Mouse (Mus musculus) right cerebral cortex, postnatal 25 days (tissue): ENCODE results near the gene Adora3.

Source experiments
- DNase-seq: peaks from one replicate; pipeline ENCODE4 v3.0.0; 2022

The Adora3 gene

DNA sequence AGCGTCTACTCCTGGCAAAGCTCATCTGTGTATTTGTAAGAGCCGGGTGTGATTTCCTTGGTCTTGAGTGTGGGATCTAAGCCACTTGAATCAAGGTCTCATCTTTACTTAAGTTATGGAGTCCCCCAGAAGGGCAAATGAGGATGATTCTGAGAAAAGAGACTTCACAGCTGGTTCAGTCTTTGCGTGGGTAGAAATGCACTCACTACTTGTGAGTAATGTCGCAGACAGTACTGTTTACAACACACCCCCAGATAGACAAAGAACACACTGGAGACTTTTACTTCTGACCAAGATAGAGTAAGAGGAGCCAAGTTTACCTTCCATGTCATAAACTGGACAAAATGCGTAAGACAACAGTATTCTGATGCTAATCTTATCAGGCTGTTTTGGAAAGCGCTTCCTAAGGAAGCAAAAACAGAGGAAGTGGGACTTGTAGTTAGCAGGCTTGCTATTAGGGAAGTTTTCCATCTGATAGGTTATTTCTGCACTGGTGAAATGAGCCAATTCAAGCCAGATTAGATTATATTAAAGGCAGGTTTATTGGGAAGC is 6.7 kb downstream of the Adora3 start:
- no peak for DNase-seq

DNA sequence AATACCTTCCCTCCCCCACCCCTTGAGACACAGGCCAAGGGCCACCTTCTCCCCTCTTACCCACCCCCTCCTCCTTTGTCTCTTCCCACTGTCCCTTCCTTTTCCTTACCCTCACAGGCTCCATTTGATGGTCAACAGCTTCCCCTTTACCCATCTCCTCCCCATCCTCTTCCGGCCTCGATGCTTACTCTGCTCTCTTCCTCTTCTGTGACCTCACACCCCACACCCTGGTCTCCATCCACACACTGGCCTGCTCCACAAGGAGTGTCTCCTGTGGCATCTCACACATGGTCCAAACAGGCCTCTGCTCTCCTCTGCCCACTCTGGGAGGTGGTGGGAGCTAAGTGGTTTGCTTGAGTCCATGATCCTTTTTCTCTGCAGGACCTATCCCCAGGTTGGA is 7.3 kb downstream of the Adora3 start:
- DNase-seq: no peak

DNA sequence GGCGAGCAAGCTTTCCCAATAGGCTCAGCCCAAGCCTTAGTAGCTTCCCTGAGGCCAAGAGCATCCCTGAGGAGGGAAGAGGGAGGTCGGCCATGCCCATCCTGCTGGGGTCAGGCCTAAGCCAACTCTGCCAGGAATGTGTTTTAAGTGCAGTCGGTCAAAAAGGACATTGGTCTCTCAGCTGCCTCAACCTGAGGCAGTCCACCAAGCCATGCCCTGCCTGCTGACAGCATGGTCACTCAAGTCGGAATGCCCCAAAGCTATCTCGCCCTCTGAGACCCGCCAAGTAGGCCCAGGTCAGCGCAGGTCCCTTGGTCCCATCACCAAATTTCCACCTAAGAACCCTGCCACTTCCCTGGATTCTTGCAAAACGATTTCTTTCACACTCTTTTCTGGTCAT is 8.1 kb downstream of the Adora3 start:
- DNase-seq: no peak

DNA sequence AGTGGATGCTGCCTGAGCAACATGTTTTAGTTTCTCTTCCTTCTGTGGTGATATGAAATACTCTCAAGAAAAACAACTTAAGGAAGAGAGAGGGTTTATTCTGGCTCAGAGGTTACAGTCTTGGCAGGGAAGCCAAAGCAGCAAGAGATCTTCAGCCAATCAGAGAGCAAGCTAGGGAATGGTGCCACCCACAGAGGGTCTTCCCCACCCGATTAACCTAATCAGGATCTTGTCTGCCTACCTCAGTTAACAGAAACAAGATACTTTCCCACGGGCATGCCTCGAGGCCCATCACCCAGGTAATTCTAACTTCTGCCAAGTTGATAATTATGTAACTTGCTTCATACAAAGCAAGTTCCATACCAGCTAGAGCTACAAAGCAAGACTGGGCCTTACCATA is 9.8 kb downstream of the Adora3 start:
- no peak for DNase-seq

DNA sequence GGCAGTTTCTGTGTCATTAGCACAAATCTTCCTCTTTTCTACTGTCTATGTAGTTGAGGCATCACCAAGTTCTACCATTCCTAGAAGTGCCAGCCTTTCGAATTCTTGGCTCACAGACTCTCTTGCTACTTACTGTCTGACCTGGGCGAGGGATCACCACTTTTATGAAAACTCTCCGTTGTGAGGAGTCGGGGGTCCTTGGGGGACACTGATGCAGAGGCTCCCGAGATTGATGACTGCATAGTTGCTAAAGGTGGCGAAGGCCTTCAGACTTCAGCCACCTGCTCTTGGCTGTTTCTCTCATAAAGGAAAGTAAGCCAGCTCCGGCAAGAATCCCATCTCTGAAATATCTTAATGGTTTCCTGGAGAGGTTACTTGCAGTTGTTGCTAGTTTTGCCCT is 11.4 kb downstream of the Adora3 start:
- no peak for DNase-seq

DNA sequence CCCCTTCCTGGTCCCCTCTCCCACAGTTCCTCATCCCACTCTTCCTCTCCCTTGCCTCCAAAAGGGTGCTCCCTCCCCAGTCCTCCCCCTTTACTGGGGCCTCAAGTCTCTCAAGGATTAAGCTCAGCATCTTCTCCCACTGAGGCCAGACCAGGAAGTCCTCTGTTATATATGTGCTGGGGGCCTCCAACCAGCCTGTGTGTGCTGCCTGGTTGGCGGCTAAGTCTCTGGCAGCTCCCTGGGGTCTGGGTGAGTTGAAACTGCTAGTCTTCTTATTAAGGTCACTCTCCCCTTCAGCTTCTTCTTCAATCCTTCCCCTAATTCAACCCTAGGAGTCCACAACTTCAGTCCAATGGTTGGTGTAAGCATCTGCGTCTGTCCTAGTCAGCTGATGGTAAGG is 12.5 kb downstream of the Adora3 start:
- DNase-seq: no peak

DNA sequence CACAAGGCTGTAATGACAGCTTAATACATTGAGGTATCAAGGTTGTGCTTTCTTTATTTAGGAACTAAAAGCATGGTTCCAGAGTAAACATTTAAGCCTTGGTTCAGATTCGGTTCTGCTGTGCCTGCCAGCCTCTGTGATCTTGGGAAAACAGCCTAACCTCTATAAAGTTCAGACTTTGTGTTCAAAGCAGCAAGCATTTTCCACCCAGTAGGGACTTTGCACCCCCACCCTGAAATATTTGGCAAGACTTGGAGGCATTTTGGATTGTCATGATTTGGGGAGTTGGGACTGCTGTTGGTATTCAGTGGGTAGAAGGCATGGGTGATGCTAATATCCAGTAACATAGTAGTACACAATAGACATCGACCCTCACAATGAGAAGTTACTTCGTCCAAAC is 18.3 kb downstream of the Adora3 start:
- no peak for DNase-seq

DNA sequence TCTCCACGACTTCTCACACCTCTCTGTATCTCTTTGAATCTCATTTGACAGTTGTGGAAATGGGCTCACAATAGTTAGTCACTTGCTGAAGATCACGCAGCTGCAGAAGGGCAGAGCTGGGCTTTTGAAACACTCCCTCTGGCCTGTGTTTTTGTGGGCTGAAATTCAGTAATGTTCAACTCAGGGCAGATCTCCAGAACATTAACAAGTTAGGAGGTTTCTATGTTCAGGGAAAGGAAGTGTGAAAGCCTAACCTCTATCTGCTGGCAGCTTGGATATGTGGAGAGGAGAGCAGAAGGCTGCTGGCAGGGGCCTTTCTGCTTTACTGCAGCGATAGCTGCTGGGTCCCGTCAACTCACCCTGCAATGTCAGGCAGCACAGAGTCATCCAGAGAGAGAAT is 19.6 kb downstream of the Adora3 start:
- DNase-seq: no peak

DNA sequence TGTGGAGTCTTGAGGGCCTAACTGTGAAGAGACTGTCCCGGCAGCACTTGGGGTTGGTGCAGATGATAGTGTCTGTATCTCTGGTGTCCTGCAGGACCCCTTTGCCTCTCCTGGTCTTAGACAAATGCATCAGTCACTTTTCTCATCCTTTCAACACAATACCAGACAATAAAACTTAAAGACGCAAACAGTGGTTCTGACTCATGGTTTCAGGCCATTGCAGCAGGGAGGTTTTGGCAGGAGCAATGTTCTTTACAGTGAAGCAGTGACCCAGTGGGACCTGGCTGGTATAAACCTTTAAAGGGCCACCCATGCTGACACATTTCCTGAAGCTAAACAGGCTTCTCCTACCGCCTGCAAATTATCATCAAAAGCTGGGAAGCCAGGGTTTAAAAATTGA is 20.5 kb downstream of the Adora3 start:
- no peak for DNase-seq

DNA sequence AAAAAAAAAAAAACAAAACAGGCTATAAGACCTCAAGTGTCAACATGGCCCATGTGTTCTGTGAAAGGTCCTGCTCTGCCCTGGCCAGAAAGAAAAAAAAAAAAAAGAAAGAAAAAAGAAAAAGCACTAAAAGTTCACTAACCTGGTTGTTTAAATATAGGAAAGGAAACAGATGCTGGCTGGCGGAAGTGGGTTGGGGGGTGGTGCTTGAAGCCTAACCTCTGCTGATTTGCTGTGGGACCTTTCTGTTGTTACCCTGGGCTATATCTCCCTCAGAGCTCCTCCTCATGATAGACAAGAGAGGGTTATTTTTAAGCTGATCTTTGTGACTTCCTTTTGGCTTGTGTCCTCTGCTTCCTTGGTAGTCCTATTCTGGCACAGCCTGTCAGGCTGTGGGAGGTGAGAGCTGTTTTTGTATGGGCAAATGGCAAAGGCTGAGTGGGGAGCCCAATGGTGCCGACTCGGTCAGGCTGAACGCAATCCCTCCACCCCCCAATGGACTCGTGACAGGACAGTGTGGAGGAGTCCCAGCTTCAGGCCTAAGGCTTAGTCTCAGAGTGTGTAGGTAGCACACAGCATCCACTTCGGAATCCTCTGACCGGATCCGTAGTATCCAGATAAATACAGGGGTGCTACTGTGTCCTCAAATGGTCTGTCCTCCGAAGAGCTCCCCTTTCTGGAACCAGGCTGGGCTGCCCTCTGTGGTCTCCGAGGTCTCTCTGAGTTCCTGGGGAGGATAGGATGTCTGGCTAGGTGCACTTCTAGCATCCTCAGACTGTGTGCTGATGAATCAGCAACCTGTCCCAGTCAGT is 21.3 kb downstream of the Adora3 start:
- DNase-seq: no peak

DNA sequence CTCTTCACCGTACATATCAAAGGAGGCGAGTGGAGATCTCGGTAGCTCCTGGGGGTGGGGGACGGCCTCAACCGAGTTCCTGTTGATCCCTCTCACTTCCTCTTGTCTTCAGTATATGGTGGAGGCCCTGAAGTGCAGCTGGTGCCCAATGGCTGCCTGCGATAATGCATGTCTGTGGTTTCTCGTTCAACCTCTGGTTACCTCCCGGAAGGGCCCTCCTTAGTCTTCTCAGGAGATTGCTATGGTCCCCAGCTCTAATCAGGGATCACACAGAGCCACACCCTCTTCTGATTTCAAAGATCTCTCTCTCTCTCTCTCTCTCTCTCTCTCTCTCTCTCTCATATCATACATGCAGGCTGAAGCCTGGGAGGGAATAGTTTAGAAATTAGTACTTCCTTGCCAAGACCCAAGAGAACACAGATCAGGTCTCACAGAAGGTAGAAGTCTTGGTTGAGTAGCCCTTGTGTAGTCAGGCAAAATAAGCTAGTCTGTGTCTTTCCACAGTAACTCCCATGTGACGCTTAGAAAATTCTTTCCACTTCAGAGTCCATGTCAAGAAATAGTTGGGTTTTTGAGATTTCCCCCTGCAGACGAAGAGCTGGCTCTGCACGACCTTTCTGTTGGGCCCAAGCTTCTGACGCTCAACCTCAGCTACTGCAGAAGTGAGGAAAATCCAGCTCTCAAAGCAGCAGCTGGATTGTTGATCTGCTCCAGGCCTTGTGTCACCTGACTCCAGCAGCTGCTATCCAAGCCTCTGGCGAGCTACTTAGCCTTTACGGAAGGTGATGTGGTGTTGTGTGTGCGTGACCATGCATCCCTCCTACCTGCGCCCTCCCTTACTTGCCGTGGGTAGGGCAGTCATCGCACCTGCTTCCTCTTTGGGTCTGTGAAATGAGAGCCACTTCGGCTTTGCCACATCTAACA is 22.2 kb downstream of the Adora3 start:
- no peak for DNase-seq

DNA sequence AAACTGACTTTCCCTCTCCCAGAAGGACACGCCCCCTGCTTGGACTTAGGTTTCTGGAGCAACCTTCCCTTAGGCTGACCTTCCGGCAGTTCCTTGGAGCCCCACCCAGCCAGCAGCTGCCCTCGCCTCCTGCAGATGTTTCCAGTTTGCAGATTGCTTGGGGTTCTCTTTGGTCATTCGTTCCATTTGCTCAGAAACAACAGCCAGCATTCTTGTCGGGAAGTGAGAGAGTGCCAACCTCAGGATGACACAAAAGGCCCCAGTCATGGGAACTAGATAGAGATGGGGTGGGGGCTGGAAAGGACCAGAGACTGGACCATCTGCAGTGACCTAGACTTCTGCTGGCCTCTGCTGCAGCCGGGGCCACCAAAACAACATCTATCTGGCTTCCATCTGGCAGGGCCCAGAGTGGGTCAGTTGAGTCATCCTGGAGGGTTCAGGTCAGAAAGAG is 23.3 kb downstream of the Adora3 start:
- no peak for DNase-seq

DNA sequence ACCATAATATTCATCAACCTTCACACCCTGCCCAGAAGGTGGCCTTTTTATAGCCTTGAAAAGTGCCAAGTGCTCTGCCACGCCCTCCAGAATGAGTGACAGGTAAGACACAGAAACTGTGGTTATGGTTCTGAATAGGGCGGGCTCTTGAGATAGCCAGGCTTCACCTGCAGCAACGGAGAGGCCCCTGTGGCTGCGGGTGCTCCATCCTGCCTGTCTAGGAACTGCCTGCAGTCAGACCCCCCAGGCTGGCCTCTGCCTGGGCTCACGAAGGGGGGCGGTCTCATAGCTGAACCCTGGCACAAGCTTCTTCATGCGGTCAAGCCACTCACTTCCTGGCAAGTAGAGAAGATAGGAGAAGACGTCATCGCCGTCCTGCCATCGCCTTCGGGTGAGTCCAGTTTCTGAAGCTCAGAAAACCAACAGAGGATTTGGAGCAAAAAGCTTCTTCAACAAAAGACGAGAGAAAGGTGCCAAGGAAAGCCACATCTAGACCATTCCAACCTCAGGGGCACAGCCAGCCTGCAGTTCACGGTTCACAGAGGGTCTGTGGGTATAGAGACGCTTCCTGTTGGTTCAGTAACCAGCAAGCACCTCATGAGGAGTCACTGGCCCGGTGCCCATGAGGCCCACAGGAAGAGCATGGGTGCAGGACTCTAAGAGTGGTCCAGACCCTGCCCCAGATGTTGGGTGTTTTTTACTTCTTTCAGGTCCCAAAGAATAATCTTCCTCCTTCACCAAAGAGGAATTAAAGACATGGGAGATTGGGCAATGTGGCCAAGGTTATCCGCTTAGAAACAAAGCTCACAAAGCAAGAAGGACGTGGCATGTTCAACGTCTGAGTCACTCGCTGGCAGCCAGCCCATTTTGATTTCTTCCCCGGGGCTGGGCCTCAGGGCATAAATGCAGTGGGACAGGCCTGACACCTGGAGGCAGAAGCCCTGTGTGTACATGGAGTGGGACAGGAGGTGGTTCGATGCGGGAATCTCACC is 24.2 kb downstream of the Adora3 start:
- DNase-seq: peak; percentile 38

DNA sequence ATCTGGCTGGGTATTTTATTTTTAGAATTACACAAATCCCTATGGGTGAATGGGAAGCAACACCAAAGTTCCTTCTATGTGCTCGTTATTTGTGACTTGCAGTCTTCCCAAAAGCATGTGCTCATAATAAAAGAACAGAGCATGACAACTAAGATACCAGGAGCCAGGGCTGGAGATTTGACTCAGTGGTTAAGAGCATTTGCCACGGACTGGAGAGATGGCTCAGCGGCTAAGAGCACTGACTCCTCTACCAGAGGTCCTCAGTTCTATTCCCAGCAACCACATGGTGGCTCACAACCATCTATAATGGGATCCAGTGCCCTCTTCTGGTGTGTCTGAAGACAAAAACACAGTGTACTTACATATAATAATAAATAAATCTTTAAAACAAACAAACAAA is 26.2 kb downstream of the Adora3 start:
- no peak for DNase-seq

DNA sequence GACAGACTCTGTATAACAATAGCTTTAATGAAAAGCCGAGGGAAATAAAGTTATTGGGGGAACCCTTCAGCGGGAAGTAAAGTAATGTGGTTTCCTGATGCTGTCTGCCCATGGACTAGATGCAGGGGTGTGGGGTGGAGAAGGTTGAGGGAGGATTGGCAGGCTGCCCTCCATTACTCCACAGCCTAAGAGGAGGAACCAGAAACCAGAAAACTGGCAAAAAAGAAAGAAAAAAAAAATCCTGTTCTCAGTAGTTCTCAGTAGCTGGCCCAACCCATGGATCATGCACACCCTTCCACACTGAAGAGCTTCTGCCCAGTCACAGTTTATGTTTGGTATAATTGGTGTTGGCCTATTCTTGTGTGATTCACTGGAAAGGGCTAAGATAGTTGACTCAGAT is 27.7 kb downstream of the Adora3 start:
- no peak for DNase-seq

DNA sequence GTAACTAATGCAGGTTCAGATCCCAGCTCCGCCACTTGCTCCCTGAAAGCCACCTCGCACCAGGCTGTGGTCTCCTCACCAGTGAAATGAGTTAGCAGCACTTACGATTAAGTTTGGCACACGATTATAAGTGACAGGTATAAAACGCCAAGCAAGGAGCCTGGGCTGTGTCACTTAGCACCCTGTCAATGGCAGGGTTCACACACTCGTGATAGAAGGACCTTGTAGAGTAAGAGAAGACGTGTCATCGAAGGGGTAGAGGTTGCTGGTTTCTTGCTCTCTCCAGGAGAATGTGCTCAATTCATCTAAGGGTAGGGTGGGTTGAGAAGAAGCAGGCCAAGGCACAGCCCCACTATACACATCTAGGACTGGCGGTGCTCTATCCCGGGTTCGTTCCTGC is 28.2 kb downstream of the Adora3 start:
- no peak for DNase-seq

DNA sequence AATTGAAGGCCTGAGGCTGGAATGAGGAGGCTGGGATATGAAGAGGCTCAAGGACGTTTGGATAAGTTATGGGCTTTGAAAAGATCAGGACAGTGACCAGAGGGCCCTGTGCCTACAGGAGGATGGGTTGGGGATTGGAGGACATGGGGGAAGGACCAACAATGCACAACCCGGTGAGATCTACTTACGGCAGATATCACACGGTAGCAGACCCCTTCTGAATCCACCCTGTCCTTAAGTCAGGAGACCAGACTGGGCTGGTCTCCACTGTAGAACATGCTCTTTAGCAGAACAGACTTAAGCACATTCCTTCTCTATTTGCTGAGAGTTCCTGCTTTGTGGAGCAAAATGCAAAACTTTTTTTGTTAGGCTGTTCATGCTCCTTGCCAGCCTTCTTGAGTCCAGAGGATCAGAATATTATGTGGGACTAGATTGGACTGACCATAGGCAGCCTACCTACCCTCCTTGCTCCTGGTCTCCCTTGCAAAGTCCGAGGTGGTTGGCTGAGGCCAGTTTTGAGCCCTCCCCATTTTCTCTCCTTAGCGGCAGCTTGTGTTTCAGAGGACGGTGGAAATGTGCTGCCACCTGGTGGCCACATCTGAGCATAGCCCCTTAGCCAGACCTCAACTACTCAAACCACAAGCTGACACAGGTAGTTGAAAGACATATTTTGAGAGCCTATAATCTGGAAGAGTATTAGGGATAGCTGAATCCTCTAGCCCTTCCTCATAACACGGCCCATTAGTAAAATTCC is 28.9 kb downstream of the Adora3 start:
- DNase-seq: peak; percentile 77

DNA sequence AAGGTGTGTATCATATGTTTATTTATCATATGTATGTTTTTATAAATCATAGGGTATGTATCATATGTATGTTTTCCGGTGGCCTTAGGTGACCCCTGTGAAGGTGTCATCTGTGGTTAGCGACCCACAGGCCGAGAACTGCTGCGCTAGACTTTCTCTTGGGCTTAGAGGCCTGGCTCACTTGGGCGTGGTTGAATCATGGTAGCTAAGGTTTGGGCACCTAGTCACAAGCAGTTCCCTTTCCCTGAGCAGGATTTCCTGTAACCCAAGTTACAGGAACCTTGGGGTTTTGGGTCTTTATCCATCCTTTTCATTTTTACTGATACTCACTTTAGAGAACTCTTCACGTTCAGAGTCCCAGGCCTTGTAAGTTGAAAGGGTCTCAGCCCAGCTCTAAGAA is 29.6 kb downstream of the Adora3 start:
- no peak for DNase-seq

DNA sequence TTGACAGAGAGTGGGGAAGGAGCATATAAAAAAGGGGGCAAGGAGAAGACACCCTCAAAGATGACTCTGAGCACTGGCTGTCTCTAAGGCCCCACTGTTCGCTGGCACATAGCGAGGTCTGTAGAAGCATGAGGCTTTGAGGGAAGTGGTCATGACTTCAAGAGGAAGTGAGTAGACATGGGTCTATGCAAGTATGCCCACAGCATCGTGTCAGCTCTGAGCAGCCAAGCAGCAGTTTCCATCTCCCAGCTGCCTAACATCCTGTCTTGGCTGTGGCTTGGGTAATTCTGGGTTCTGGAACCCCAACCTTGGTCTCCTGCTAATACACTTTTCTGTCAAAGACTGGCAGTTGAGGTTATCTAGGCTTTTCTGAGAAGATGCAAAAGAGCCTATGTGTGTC is 30.1 kb downstream of the Adora3 start:
- no peak for DNase-seq

DNA sequence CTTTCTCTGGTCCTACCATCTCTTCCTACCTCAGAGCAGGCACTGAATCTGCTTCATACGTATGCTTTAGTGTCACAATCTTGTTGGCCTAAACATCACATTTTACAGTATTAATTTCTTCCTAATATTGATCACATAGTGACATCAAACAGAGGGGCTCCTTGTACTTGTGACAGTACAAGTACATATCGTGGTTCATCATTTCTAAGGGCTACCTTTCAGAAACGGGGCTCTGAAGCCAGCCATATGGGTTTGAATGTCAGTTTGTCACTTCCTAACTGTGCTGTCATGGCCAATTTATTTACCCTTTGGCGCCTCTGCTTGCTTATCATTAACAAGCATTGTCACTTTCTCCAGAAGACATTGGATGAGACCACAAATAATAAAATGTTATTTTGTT is 30.8 kb downstream of the Adora3 start:
- DNase-seq: no peak

DNA sequence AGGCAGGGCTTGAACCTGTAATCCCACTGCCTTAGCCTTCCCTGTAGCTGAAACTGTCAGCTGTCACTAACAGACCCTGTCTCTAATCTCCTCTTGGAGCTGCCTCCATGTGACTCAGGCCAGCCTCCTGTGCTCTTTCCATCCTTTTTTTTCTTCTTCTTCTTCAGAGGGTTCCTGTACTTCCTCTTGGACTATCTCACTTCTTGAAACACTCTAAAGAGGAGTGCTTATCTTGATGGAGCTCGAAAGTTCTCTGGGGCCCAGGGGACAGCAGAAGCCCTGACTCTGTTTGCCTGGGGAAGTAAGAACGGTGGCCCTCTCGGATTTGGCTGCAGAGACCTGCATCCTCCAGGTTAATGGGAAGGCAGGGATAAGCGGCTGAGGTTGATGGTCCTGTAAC is 33.6 kb downstream of the Adora3 start:
- DNase-seq: no peak

DNA sequence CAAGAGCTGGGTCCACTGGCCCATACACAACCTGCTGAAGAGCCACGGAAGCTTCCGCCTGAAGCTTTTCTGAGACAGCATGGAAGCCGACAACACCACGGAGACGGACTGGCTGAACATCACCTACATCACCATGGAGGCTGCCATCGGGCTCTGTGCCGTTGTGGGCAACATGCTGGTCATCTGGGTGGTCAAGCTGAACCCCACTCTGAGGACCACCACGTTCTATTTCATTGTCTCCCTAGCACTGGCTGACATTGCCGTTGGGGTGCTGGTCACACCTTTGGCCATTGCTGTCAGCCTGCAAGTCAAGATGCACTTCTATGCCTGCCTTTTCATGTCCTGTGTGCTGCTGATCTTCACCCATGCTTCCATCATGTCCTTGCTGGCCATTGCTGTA is 34.1 kb downstream of the Adora3 start:
- DNase-seq: no peak
